Mouse (Mus musculus): Measurements from ENCODE around the gene Ifna13. TPM values are rescaled to one million over a fixed set of nuclear protein-coding genes. Genes with fewer than 3 reads are reported as not detected.

Ifna13 gene
- not detected in 4 replicates for total RNA-seq (2023)

GRCm38 (mm10) chr4:88644359-88644758 is at the start of gene Ifna13:
Ifna13 (minus strand) TSS chr4:88644459.

GRCm38 (mm10) chr4:88691259-88691658 is 47.0 kb upstream of the Ifna13 start, which contains the start of gene Ifnab:
Ifnab (minus strand) TSS chr4:88691359.

GRCm38 (mm10) chr4:88683812-88684211 is 39.6 kb upstream of the Ifna13 start, which contains the start of gene Ifna2:
Ifna2 (minus strand) TSS chr4:88683912.

GRCm38 (mm10) chr4:88676824-88677223 is 32.6 kb upstream of the Ifna13 start, which contains the start of gene Ifna16:
Ifna16 (minus strand) TSS chr4:88676924.

GRCm38 (mm10) chr4:88634311-88634710 is 9.9 kb downstream of the Ifna13 start, which contains the start of gene C87499:
C87499 (minus strand) TSS chr4:88634411.

GRCm38 (mm10) chr4:88603276-88603675 is 41.0 kb downstream of the Ifna13 start, which contains the start of gene Ifna12:
Ifna12 (minus strand) TSS chr4:88603376.

Other genes starting within 250 kb of the Ifna13 start
- gene Hacd4, start 205.5 kb downstream of the Ifna13 start, total RNA-seq (2023), result 0.20 to 0.36 TPM (median 0.34 TPM) in 4 replicates
- gene Ifnb1, start 121.7 kb downstream of the Ifna13 start, total RNA-seq (2023), result not detected in 4 replicates
- not detected in 4 replicates for gene Ifna15, start 86.2 kb downstream of the Ifna13 start, total RNA-seq (2023)
- not detected in 4 replicates for gene Ifna14, start 72.7 kb downstream of the Ifna13 start, total RNA-seq (2023)
- gene Ifna9, start 52.1 kb downstream of the Ifna13 start, total RNA-seq (2023), result not detected in 4 replicates
- gene Ifna12, start 41.1 kb downstream of the Ifna13 start, total RNA-seq (2023), result not detected in 4 replicates
- gene C87499, start 10.0 kb downstream of the Ifna13 start, total RNA-seq (2023), result not detected in 4 replicates
- not detected in 4 replicates for gene Ifna16, start 32.5 kb upstream of the Ifna13 start, total RNA-seq (2023)
- not detected in 4 replicates for gene Ifna2, start 39.5 kb upstream of the Ifna13 start, total RNA-seq (2023)
- gene Ifnab, start 46.9 kb upstream of the Ifna13 start, total RNA-seq (2023), result not detected in 4 replicates
- not detected in 4 replicates for gene Gm26566, start 77.3 kb upstream of the Ifna13 start, total RNA-seq (2023)
- gene Klhl9, start 78.0 kb upstream of the Ifna13 start, total RNA-seq (2023), result 14.4 to 16.1 TPM (median 15.0 TPM) in 4 replicates
- not detected in 4 replicates for gene Gm13271, start 110.4 kb upstream of the Ifna13 start, total RNA-seq (2023)
- gene Gm13283, start 115.7 kb upstream of the Ifna13 start, total RNA-seq (2023), result not detected in 4 replicates
- not detected in 4 replicates for gene Gm13290, start 129.4 kb upstream of the Ifna13 start, total RNA-seq (2023)
- gene Gm13289, start 132.5 kb upstream of the Ifna13 start, total RNA-seq (2023), result not detected in 4 replicates
- gene Gm13272, start 135.4 kb upstream of the Ifna13 start, total RNA-seq (2023), result not detected in 4 replicates
- not detected in 4 replicates for gene Ifnz, start 137.7 kb upstream of the Ifna13 start, total RNA-seq (2023)
- gene Gm13276, start 141.2 kb upstream of the Ifna13 start, total RNA-seq (2023), result not detected in 4 replicates
- not detected in 4 replicates for gene Gm13277, start 144.2 kb upstream of the Ifna13 start, total RNA-seq (2023)
- not detected in 4 replicates for gene Gm13278, start 147.1 kb upstream of the Ifna13 start, total RNA-seq (2023)
- gene Gm13275, start 150.0 kb upstream of the Ifna13 start, total RNA-seq (2023), result not detected in 4 replicates
- not detected in 4 replicates for gene Gm13279, start 152.9 kb upstream of the Ifna13 start, total RNA-seq (2023)
- not detected in 4 replicates for gene Gm13285, start 155.2 kb upstream of the Ifna13 start, total RNA-seq (2023)
- gene Gm13287, start 158.8 kb upstream of the Ifna13 start, total RNA-seq (2023), result not detected in 4 replicates
- not detected in 4 replicates for gene Gm13288, start 161.1 kb upstream of the Ifna13 start, total RNA-seq (2023)
- gene Ifna7, start 171.8 kb upstream of the Ifna13 start, total RNA-seq (2023), result not detected in 4 replicates
- not detected in 4 replicates for gene Ifna11, start 175.5 kb upstream of the Ifna13 start, total RNA-seq (2023)
- not detected in 4 replicates for gene Ifna6, start 183.0 kb upstream of the Ifna13 start, total RNA-seq (2023)
- gene Ifna5, start 191.1 kb upstream of the Ifna13 start, total RNA-seq (2023), result not detected in 4 replicates
- gene Ifna4, start 197.4 kb upstream of the Ifna13 start, total RNA-seq (2023), result not detected in 4 replicates
- not detected in 4 replicates for gene Ifna1, start 205.6 kb upstream of the Ifna13 start, total RNA-seq (2023)
- not detected in 4 replicates for gene Ifne, start 235.7 kb upstream of the Ifna13 start, total RNA-seq (2023)